ENCODE assay signal across 26 mouse cellular contexts in genomic region chr11:72273341-72273740, GRCm38 (mm10). TPM values are rescaled to one million over a fixed set of nuclear protein-coding genes. Genes with fewer than 3 reads are reported as not detected.
"Had no signal": no experiment of that assay in that cellular context is flagged by ENCODE, and none has a peak within 500 bp of the region (broad histone marks: within the 10 kb centered on the region; RNA-seq: fewer than 3 reads in every experiment).

No protein-coding gene starts in this region.

- H3K27ac ChIP-seq: midbrain, embryonic 10.5 days; midbrain, embryonic 12.5 days; neural tube, embryonic 13.5 days; neural tube, embryonic 15.5 days had no signal

- DNase-seq: lung, embryonic 14.5 days; lung, postnatal 10 days; lung, postnatal 4 days; midbrain, embryonic 14.5 days; retina, postnatal 1 day; right cerebral cortex, adult 18-20 months; right cerebral cortex, postnatal 25 days; right cerebral cortex, postnatal 4 days; spleen, adult 18-20 months; thymus, adult 18-20 months; thymus, postnatal 14 days; thymus, postnatal 36 days had no signal

- H3K4me3 ChIP-seq: midbrain, embryonic 10.5 days; midbrain, embryonic 12.5 days; myocyte; neural tube, embryonic 13.5 days; neural tube, embryonic 15.5 days had no signal

- H3K27me3 ChIP-seq: neural tube, embryonic 15.5 days had no signal

- ATAC-seq: midbrain, embryonic 16.5 days had no signal

- H3K9me3 ChIP-seq: midbrain, embryonic 10.5 days; midbrain, embryonic 12.5 days; neural tube, embryonic 13.5 days; neural tube, embryonic 15.5 days had no signal

- H3K4me1 ChIP-seq: midbrain, embryonic 10.5 days; midbrain, embryonic 12.5 days; neural tube, embryonic 13.5 days; neural tube, embryonic 15.5 days had no signal

- H3K36me3 ChIP-seq: midbrain, embryonic 10.5 days; midbrain, embryonic 12.5 days; neural tube, embryonic 13.5 days; neural tube, embryonic 15.5 days had no signal

RNA-seq across cellular contexts. Expression of gene Slc13a5, which starts 6.3 kb away (rescaled TPM):
- total RNA-seq: megakaryocyte, adult 5-6 weeks; megakaryocyte-erythroid progenitor cell, adult 5-6 weeks had no signal
- polyA plus RNA-seq: lung, embryonic 14.5 days; small intestine, adult 2 months; thymus, postnatal 0 days had no signal

RNA-seq across cellular contexts. Expression of gene Fbxo39, which starts 40.9 kb away (rescaled TPM):
- total RNA-seq: megakaryocyte-erythroid progenitor cell, adult 5-6 weeks had no signal
- polyA plus RNA-seq: lung, embryonic 14.5 days; lung, embryonic 16.5 days; midbrain, embryonic 10.5 days; midbrain, embryonic 12.5 days; midbrain, embryonic 14.5 days; midbrain, embryonic 16.5 days; neural tube, embryonic 11.5 days; neural tube, embryonic 13.5 days; neural tube, embryonic 15.5 days; small intestine, adult 2 months; stomach, embryonic 14.5 days; stomach, embryonic 16.5 days had no signal
